Mouse (Mus musculus): ENCODE results near the gene Prkce. TPM values are rescaled to one million over a fixed set of nuclear protein-coding genes. Genes with fewer than 3 reads are reported as not detected.
A peak's percentile ranks its signal among the peaks of the same experiment; 100 is the strongest.

Prkce gene
- total RNA-seq, 2 experiments from 2014 or later: 273 to 281 TPM

GRCm38 (mm10) chr17:86370106-86370742, 202.6 kb downstream of the Prkce start:
- peak in 1 of 2 experiments; percentile 6 for DNase-seq (ENCODE audit: extremely low spot score in 1 of 2, low spot score in 2 of 2)
- intact Hi-C loops (cut with DNase I): no loop called here

GRCm38 (mm10) chr17:86371101-86371561, 203.5 kb downstream of the Prkce start:
- intact Hi-C loops (cut with DNase I): no loop called here
- peak; percentile 44 to 67 for DNase-seq (ENCODE audit: extremely low spot score in 1 of 2, low spot score in 2 of 2)

- intact Hi-C loops (cut with DNase I): no loop called here
- no peak for DNase-seq (ENCODE audit: extremely low spot score in 1 of 2, low spot score in 2 of 2)
Measured at GRCm38 (mm10) chr17:86376389-86376788, 208.8 kb downstream of the Prkce start.

- peak in 1 of 2 experiments; percentile 11 for DNase-seq (ENCODE audit: extremely low spot score in 1 of 2, low spot score in 2 of 2)
- intact Hi-C loops (cut with DNase I): no loop called here
Measured at GRCm38 (mm10) chr17:86377863-86378262, 210.3 kb downstream of the Prkce start.

GRCm38 (mm10) chr17:86378611-86379010, 211.0 kb downstream of the Prkce start:
- no peak for DNase-seq (ENCODE audit: extremely low spot score in 1 of 2, low spot score in 2 of 2)
- intact Hi-C loops (cut with DNase I): no loop called here

- intact Hi-C loops (cut with DNase I): no loop called here
- no peak for DNase-seq (ENCODE audit: extremely low spot score in 1 of 2, low spot score in 2 of 2)
Measured at GRCm38 (mm10) chr17:86379405-86380137, 212.0 kb downstream of the Prkce start.

GRCm38 (mm10) chr17:86381464-86381863, 213.9 kb downstream of the Prkce start:
- peak in 1 of 2 experiments; percentile 7 for DNase-seq (ENCODE audit: extremely low spot score in 1 of 2, low spot score in 2 of 2)
- intact Hi-C loops (cut with DNase I): no loop called here

GRCm38 (mm10) chr17:86382885-86383284, 215.3 kb downstream of the Prkce start:
- intact Hi-C loops (cut with DNase I): no loop called here
- DNase-seq (ENCODE audit: extremely low spot score in 1 of 2, low spot score in 2 of 2): no peak

- intact Hi-C loops (cut with DNase I): no loop called here
- DNase-seq (ENCODE audit: extremely low spot score in 1 of 2, low spot score in 2 of 2): no peak
Measured at GRCm38 (mm10) chr17:86383699-86384572, 216.4 kb downstream of the Prkce start.

GRCm38 (mm10) chr17:86392475-86392874, 224.9 kb downstream of the Prkce start:
- intact Hi-C loops (cut with DNase I): no loop called here
- no peak for DNase-seq (ENCODE audit: extremely low spot score in 1 of 2, low spot score in 2 of 2)

GRCm38 (mm10) chr17:86393191-86393590, 225.6 kb downstream of the Prkce start:
- intact Hi-C loops (cut with DNase I): no loop called here
- DNase-seq (ENCODE audit: extremely low spot score in 1 of 2, low spot score in 2 of 2): no peak

GRCm38 (mm10) chr17:86397097-86397496, 229.5 kb downstream of the Prkce start:
- intact Hi-C loops (cut with DNase I): no loop called here
- no peak for DNase-seq (ENCODE audit: extremely low spot score in 1 of 2, low spot score in 2 of 2)

GRCm38 (mm10) chr17:86397647-86398046, 230.1 kb downstream of the Prkce start:
- DNase-seq (ENCODE audit: extremely low spot score in 1 of 2, low spot score in 2 of 2): no peak
- intact Hi-C loops (cut with DNase I): no loop called here

GRCm38 (mm10) chr17:86398226-86398625, 230.6 kb downstream of the Prkce start:
- no peak for DNase-seq (ENCODE audit: extremely low spot score in 1 of 2, low spot score in 2 of 2)
- intact Hi-C loops (cut with DNase I): no loop called here

- intact Hi-C loops (cut with DNase I): no loop called here
- DNase-seq (ENCODE audit: extremely low spot score in 1 of 2, low spot score in 2 of 2): no peak
Measured at GRCm38 (mm10) chr17:86400032-86400431, 232.4 kb downstream of the Prkce start.

GRCm38 (mm10) chr17:86404795-86405501, 237.4 kb downstream of the Prkce start:
- intact Hi-C loops (cut with DNase I): no loop called here
- peak in 1 of 2 experiments; percentile 53 for DNase-seq (ENCODE audit: extremely low spot score in 1 of 2, low spot score in 2 of 2)

GRCm38 (mm10) chr17:86405644-86406043, 238.1 kb downstream of the Prkce start:
- DNase-seq (ENCODE audit: extremely low spot score in 1 of 2, low spot score in 2 of 2): no peak
- intact Hi-C loops (cut with DNase I): no loop called here

- intact Hi-C loops (cut with DNase I): no loop called here
Measured at GRCm38 (mm10) chr17:86407921-86408613, 240.5 kb downstream of the Prkce start.

More at GRCm38 (mm10) chr17:86407921-86408613, 240.5 kb downstream of the Prkce start:
- DNase-seq (ENCODE audit: extremely low spot score in 1 of 2, low spot score in 2 of 2): peak in 1 of 2 experiments; percentile 54
